Mouse (Mus musculus): ENCODE results near the gene Tsen54. TPM values are rescaled to one million over a fixed set of nuclear protein-coding genes. Genes with fewer than 3 reads are reported as not detected.
A peak's percentile ranks its signal among the peaks of the same experiment; 100 is the strongest.

Gene Tsen54
- polyA plus RNA-seq, 1 experiment from 2014 or later: 20.1 TPM

- no peak for ATAC-seq (ENCODE audit: low read depth)
- Histone ChIP-seq H3K9me3 (replicated peaks) (no peaks in the 10 kb centered on the region), H3K4me3 (replicated peaks) (no peak overlapping the region), H3K36me3 (peaks cover 25% of the 10 kb centered on the region), H3K27ac (peak overlapping the region; percentile 99), H3K27me3 (no peaks in the 10 kb centered on the region), H3K4me1 (replicated peaks) (peaks cover 82% of the 10 kb centered on the region), H3K4me2 (no peak overlapping the region), H3K9ac (0 out of 2 replicates have a peak overlapping the region, but pooled peaks have one; percentile 2)
- 83% methylated on average over 17 of the region's 17 CpGs for WGBS (ENCODE audit: insufficient replicate concordance)
- DNase-seq: no peak
These were observed 36.8 kb upstream of the Tsen54 start for GRCm38 (mm10) chr11:115777487-115778335.

- peak overlapping the region; percentile 42 for H3K4me3 ChIP-seq (replicated peaks)
- H3K36me3 ChIP-seq: peaks cover 26% of the 10 kb centered on the region
- H3K27ac ChIP-seq: peak overlapping the region; percentile 99
- H3K4me2 ChIP-seq: peak overlapping the region; percentile 73
- H3K4me1 ChIP-seq (replicated peaks): peaks cover 82% of the 10 kb centered on the region
- WGBS (ENCODE audit: insufficient replicate concordance): under 1% methylated on average over 9 of the region's 9 CpGs
- no peaks in the 10 kb centered on the region for H3K9me3 ChIP-seq (replicated peaks)
- no peaks in the 10 kb centered on the region for H3K27me3 ChIP-seq
- peak; percentile 94 for ATAC-seq (ENCODE audit: low read depth)
- H3K9ac ChIP-seq: peak overlapping the region; percentile 73
- peak; percentile 78 for DNase-seq
These were observed 35.4 kb upstream of the Tsen54 start for GRCm38 (mm10) chr11:115779038-115779571.

GRCm38 (mm10) chr11:115780141-115781070, 34.1 kb upstream of the Tsen54 start:
- no peaks in the 10 kb centered on the region for H3K27me3 ChIP-seq
- no peaks in the 10 kb centered on the region for H3K9me3 ChIP-seq (replicated peaks)
- ATAC-seq (ENCODE audit: low read depth) (no peak), DNase-seq (no peak)
- peak overlapping the region; percentile 73 for H3K4me2 ChIP-seq
- H3K27ac ChIP-seq: peak overlapping the region; percentile 99
- peaks cover 28% of the 10 kb centered on the region for H3K36me3 ChIP-seq
- H3K4me3 ChIP-seq (replicated peaks): 0 out of 2 replicates have a peak overlapping the region, but pooled peaks have one; percentile 42
- peak overlapping the region; percentile 73 for H3K9ac ChIP-seq
- peaks cover 85% of the 10 kb centered on the region for H3K4me1 ChIP-seq (replicated peaks)
- WGBS (ENCODE audit: insufficient replicate concordance): 40% methylated on average over 20 of the region's 20 CpGs

- ATAC-seq (ENCODE audit: low read depth) (no peak), DNase-seq (no peak)
- Histone ChIP-seq H3K4me3 (replicated peaks) (no peak overlapping the region), H3K4me2 (no peak overlapping the region), H3K9me3 (replicated peaks) (no peaks in the 10 kb centered on the region), H3K4me1 (replicated peaks) (peaks cover 33% of the 10 kb centered on the region), H3K36me3 (peaks cover 69% of the 10 kb centered on the region), H3K9ac (no peak overlapping the region), H3K27ac (no peak overlapping the region), H3K27me3 (no peaks in the 10 kb centered on the region)
- WGBS (ENCODE audit: insufficient replicate concordance): 88% methylated on average over 6 of the region's 6 CpGs
These were observed 28.1 kb upstream of the Tsen54 start for GRCm38 (mm10) chr11:115786473-115786872.

GRCm38 (mm10) chr11:115789787-115790186, 24.7 kb upstream of the Tsen54 start:
- 93% methylated on average over 7 of the region's 7 CpGs for whole genome bisulfite sequencing (ENCODE audit: insufficient replicate concordance)
- no peak overlapping the region for H3K27ac ChIP-seq
- peaks cover 88% of the 10 kb centered on the region for H3K36me3 ChIP-seq

GRCm38 (mm10) chr11:115791919-115792318, 22.6 kb upstream of the Tsen54 start:
- Histone ChIP-seq H3K4me1 (replicated peaks) (peaks cover 12% of the 10 kb centered on the region; the same call in 1 of the 2 replicates), H3K4me2 (no peak overlapping the region), H3K27ac (no peak overlapping the region), H3K27me3 (no peaks in the 10 kb centered on the region), H3K9me3 (replicated peaks) (no peaks in the 10 kb centered on the region), H3K4me3 (replicated peaks) (no peak overlapping the region), H3K36me3 (peaks cover 94% of the 10 kb centered on the region), H3K9ac (no peak overlapping the region)
- ATAC-seq (ENCODE audit: low read depth): no peak
- no peak for DNase-seq
- 95% methylated on average over 16 of the region's 16 CpGs for WGBS (ENCODE audit: insufficient replicate concordance)

More at GRCm38 (mm10) chr11:115789787-115790186, 24.7 kb upstream of the Tsen54 start:
- no peak for DNase-seq
- Histone ChIP-seq H3K4me1 (replicated peaks) (peaks cover 14% of the 10 kb centered on the region), H3K27me3 (no peaks in the 10 kb centered on the region), H3K4me2 (no peak overlapping the region), H3K4me3 (replicated peaks) (no peak overlapping the region), H3K9ac (no peak overlapping the region), H3K9me3 (replicated peaks) (no peaks in the 10 kb centered on the region)
- ATAC-seq (ENCODE audit: low read depth): no peak

GRCm38 (mm10) chr11:115792353-115792752, 22.2 kb upstream of the Tsen54 start:
- 85% methylated on average over 14 of the region's 14 CpGs for WGBS (ENCODE audit: insufficient replicate concordance)
- H3K27me3 ChIP-seq: no peaks in the 10 kb centered on the region
- no peaks in the 10 kb centered on the region for H3K9me3 ChIP-seq (replicated peaks)
- no peak overlapping the region for H3K4me3 ChIP-seq (replicated peaks)
- H3K4me2 ChIP-seq: no peak overlapping the region
- H3K9ac ChIP-seq: no peak overlapping the region
- H3K4me1 ChIP-seq (replicated peaks): peaks cover 12% of the 10 kb centered on the region; the same call in 1 of the 2 replicates
- DNase-seq: no peak
- no peak overlapping the region for H3K27ac ChIP-seq
- peaks cover 94% of the 10 kb centered on the region for H3K36me3 ChIP-seq
- no peak for ATAC-seq (ENCODE audit: low read depth)

GRCm38 (mm10) chr11:115796898-115797297, 17.6 kb upstream of the Tsen54 start:
- peaks cover 100% of the 10 kb centered on the region for H3K36me3 ChIP-seq
- ATAC-seq (ENCODE audit: low read depth) (no peak), DNase-seq (no peak)
- no peak overlapping the region for H3K4me2 ChIP-seq
- H3K27ac ChIP-seq: peak overlapping the region; percentile 22; the same call in 1 of the 2 replicates
- no peaks in the 10 kb centered on the region for H3K27me3 ChIP-seq
- H3K9ac ChIP-seq: no peak overlapping the region
- H3K9me3 ChIP-seq (replicated peaks): no peaks in the 10 kb centered on the region
- 69% methylated on average over 15 of the region's 15 CpGs for whole genome bisulfite sequencing (ENCODE audit: insufficient replicate concordance)
- H3K4me1 ChIP-seq (replicated peaks): peaks cover 15% of the 10 kb centered on the region; the same call in 1 of the 2 replicates
- H3K4me3 ChIP-seq (replicated peaks): no peak overlapping the region

GRCm38 (mm10) chr11:115797665-115798064, 16.9 kb upstream of the Tsen54 start:
- Histone ChIP-seq H3K27ac (peak overlapping the region; percentile 43), H3K4me2 (no peak overlapping the region), H3K27me3 (no peaks in the 10 kb centered on the region), H3K4me3 (replicated peaks) (no peak overlapping the region), H3K9me3 (replicated peaks) (no peaks in the 10 kb centered on the region), H3K36me3 (peaks cover 100% of the 10 kb centered on the region), H3K4me1 (replicated peaks) (peaks cover 21% of the 10 kb centered on the region), H3K9ac (no peak overlapping the region)
- WGBS (ENCODE audit: insufficient replicate concordance): 91% methylated on average over 8 of the region's 9 CpGs
- no peak for DNase-seq
- ATAC-seq (ENCODE audit: low read depth): no peak

- Histone ChIP-seq H3K27me3 (no peaks in the 10 kb centered on the region), H3K4me2 (no peak overlapping the region), H3K27ac (no peak overlapping the region), H3K4me3 (replicated peaks) (no peak overlapping the region), H3K9ac (no peak overlapping the region), H3K4me1 (replicated peaks) (peaks cover 49% of the 10 kb centered on the region), H3K36me3 (peaks cover 93% of the 10 kb centered on the region), H3K9me3 (replicated peaks) (no peaks in the 10 kb centered on the region)
- 81% methylated on average over 18 of the region's 18 CpGs for WGBS (ENCODE audit: insufficient replicate concordance)
- ATAC-seq (ENCODE audit: low read depth): no peak
- DNase-seq: no peak
These were observed 13.5 kb upstream of the Tsen54 start for GRCm38 (mm10) chr11:115800981-115801380.
